Mouse (Mus musculus): Measurements from ENCODE around the gene Cbll1. TPM values are rescaled to one million over a fixed set of nuclear protein-coding genes. Genes with fewer than 3 reads are reported as not detected.

Cbll1 gene
- 15.9 and 17.0 TPM in 2 replicates for total RNA-seq (2021)
- long read RNA-seq, experiment 1, partial matches to known transcripts, result 0 of 9 reads
- long read RNA-seq, experiment 1, other reads (novel, unspliced or antisense), result 3 of 9 reads
- long read RNA-seq, experiment 2, partial matches to known transcripts, result 0 of 5 reads
- long read RNA-seq, experiment 2, other reads (novel, unspliced or antisense), result 3 of 5 reads

- DNase-seq, result peak; percentile 98
Measured at GRCm38 (mm10) chr12:31499314-31500131, at the start of gene Cbll1. Cbll1 (minus strand) TSS chr12:31499616.

GRCm38 (mm10) chr12:31546061-31546460, 46.6 kb upstream of the Cbll1 start:
- DNase-seq, result no peak

DNA sequence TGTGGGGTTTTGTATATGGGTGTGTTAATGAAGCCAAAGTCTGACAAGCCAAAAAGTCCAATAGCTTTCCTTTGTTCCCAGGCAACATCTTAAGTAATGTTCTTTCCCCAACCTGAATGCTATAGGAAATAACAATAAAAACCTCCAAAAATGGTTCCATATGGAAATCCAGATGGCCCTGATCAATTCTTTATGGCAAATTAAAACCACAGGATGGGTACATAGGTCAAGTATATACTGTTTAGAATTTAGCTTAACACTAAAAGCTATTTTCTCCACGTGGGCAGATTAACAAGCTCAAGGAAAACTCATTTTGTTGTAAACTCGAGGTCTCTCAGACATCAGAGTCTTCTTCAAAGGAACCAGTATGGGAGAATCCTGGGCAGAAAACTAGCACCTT, 45.8 kb upstream of the Cbll1 start:
- DNase-seq, result no peak

GRCm38 (mm10) chr12:31541541-31541940, 42.1 kb upstream of the Cbll1 start:
- DNase-seq, result no peak

- no peak for DNase-seq
Measured at GRCm38 (mm10) chr12:31539783-31540182, 40.4 kb upstream of the Cbll1 start.

- DNase-seq, result no peak
Measured at GRCm38 (mm10) chr12:31537515-31538230, 38.3 kb upstream of the Cbll1 start.

DNA sequence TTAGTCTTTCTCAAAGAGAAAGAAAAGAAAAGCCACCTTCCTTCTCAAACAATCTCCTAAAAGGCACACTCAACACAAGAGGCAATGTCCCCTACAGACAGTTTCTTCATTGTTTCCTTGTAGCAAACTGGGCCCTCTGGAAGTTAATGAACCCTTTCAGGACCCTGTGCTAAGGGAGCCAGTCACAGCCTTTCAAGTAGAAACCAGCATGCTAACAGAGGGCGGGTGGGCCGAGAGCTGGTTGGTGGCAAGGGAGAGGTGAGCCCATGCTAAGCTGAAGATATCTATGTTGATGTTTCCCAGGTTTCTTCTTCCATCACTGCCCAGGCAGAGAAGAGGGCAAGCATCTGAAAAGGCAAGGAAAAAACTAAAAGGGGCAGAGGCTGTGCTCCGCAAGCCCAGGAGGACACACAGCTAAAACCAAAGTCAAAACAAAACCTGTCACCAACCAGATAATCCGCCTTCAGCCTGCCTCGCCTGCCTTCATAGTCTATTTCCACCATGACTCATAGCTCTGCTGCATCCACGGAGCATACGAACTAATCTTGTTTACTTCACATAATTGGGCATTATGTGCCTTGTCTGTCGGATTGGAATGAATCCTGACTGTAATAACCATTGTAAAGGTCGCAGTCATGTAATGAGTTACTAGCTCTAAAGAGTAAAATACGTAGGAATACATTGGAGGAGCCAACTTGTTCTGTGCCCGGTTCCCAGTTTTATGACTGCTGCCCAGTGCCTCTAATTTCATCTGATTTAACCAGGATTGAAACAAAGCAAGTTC, 34.8 kb upstream of the Cbll1 start:
- DNase-seq, result no peak

DNA sequence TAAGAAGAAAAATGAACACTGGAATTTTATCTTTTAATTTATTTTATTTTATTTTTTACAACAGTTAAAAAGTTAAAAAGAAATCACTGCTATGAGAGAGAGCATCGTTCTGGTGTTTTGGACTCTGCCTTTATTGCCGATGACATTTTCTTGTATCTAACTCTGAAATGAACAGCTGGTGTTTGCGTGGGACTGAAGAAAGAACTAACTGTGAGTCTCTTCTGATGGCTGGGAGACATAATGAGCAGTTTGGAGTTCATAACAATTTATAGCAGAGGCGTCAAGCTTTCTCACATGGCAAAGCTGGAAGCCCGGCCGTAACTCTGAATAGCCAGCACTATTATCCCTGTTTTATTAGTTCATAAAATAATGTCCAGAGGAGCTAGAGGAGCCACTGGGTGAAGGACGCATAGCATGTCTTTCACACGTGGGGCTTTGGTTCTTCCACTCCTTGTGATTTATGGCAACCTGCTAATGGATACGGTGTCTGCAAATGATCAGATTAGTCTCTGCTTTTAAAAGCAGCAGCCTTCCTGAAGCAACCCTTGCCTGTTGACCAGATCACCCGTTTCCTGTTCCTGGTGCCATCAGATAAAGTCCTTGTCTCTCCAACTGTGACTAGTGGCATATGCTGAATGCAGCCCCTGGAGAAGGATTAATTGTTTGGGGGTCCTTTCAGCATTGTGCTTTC, 33.9 kb upstream of the Cbll1 start:
- peak; percentile 7 for DNase-seq

- DNase-seq, result no peak
Measured at GRCm38 (mm10) chr12:31532054-31532453, 32.6 kb upstream of the Cbll1 start.

- DNase-seq, result no peak
Measured at GRCm38 (mm10) chr12:31527407-31527806, 28.0 kb upstream of the Cbll1 start.

- DNase-seq, result no peak
Measured at GRCm38 (mm10) chr12:31521371-31521770, 22.0 kb upstream of the Cbll1 start.

DNA sequence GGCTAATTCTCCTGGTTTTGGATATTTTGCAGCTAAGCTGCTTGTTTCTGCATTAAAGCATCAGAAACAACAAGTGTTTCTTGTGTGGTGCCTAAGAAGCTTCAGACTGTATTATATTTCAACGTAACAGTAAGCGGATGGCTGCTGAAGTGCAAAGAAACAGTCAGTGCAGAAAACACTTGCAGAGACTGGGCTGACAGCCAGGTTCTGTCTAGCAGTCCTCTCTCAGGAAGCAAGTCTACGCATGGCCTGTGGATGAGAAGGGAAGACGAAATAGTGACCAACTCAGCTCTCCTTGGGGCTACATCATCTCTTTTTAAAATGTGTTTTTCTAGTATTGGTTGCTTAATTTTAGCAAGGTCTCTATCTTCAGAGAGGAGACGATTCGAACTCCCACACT, 20.7 kb upstream of the Cbll1 start:
- no peak for DNase-seq

DNA sequence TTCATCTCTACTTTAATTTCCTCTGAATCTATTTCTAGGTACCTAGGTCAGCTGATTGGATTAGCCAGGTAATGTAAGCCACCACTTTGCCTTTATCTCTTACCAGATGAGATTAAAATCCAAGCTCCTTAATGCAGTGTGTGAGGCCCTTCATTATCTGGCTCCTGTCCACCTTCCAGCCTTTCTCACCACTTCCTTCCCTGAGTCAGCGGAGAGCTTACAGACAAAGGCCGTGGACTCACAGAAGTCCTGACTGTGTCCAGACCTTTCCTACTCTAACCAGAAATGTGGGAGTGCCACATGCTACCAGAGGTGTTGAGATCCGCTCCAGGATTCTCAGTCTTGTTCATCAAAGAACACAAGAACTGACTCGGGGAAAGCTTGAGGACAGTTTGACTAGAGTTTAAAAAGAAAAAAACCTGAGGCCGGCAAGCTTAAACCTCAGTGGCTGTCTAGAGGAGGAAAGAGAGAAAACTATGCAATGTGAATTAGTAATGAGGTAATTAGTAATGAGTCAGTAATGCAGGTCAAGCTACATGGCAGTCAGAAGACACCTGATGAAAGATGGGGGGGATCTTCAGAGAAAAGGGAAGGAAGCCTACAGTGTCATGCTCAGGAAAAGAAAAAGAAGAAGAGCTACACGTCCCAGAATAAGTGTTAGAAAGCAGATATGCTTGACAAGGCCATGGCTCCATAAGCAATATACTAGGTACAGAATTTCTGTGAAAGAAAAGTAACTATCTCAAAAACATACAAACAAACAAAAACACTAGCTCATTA, 14.5 kb upstream of the Cbll1 start:
- no peak for DNase-seq

- DNase-seq, result no peak
Measured at GRCm38 (mm10) chr12:31512634-31513411, 13.4 kb upstream of the Cbll1 start.

GRCm38 (mm10) chr12:31511218-31511617, 11.8 kb upstream of the Cbll1 start:
- no peak for DNase-seq

DNA sequence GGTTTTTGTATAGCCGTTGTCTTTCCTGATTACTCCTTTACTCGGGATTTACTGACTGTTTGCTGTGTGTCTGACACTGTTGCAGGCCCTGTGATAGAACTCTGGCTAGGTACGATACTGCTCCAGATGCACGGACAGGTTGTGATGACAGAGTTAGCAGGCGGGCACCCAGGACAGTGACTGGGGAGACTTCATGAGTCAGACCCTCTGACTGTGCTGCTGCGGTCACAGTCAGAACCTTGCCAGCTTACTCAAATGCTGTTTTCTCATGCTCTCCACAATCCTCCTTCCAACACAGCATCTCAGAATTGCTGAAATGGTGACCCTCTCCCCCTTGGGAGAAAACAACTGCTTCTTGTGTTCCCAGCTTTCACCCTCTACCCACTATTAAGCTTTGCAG, 9.1 kb upstream of the Cbll1 start:
- DNase-seq, result no peak

DNA sequence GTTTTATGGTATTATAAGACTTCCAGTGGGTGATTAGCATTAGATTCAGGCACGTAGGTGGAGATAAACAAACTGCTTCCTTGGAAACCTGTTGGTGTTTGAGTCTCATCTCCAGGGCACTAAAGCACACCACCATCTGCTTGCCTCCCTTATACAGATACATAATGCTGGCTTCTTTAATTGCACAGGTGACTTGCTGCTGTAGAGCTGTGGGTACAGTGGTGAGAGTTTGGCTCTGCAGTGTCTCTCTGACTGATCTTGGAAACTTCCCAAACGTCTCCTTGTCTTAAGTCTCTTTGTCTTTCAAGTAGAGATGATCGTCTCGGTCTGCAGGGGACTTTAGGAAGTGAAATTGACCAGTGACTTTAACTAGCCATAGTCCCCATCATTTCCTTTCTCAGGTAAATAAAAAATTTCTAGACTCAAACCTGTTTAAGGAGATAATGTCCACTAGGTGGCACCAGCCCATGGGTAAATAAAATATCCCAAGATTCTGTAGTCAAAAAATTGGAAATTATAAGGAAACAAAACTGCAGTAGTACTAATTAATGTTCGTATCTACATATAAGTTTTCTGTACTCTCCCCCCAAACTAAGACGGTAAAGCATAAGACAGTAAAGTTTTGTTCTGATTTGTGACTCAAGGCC, 8.4 kb upstream of the Cbll1 start:
- DNase-seq, result peak; percentile 40

- DNase-seq, result no peak
Measured at GRCm38 (mm10) chr12:31503211-31503610, 3.8 kb upstream of the Cbll1 start.

- no peak for DNase-seq
Measured at GRCm38 (mm10) chr12:31501266-31501665, 1.9 kb upstream of the Cbll1 start.

- no peak for DNase-seq
Measured at GRCm38 (mm10) chr12:31500196-31500595, 780 bp upstream of the Cbll1 start.

All from adrenal gland, postnatal 14 days (tissue).